Mouse (Mus musculus): ENCODE results near the gene Cacng7. TPM values are rescaled to one million over a fixed set of nuclear protein-coding genes. Genes with fewer than 3 reads are reported as not detected.

The Cacng7 gene
- polyA plus RNA-seq (2015; fragmentation: Nextera tagmentation; extraction: Ambion mirVana) = 5.0 and 5.4 TPM in 2 replicates

GRCm38 (mm10) chr7:3332619-3333521 lies at the start of gene Cacng7:
Gene Cacng7 (plus strand): TSS chr7:3332955.

DNA sequence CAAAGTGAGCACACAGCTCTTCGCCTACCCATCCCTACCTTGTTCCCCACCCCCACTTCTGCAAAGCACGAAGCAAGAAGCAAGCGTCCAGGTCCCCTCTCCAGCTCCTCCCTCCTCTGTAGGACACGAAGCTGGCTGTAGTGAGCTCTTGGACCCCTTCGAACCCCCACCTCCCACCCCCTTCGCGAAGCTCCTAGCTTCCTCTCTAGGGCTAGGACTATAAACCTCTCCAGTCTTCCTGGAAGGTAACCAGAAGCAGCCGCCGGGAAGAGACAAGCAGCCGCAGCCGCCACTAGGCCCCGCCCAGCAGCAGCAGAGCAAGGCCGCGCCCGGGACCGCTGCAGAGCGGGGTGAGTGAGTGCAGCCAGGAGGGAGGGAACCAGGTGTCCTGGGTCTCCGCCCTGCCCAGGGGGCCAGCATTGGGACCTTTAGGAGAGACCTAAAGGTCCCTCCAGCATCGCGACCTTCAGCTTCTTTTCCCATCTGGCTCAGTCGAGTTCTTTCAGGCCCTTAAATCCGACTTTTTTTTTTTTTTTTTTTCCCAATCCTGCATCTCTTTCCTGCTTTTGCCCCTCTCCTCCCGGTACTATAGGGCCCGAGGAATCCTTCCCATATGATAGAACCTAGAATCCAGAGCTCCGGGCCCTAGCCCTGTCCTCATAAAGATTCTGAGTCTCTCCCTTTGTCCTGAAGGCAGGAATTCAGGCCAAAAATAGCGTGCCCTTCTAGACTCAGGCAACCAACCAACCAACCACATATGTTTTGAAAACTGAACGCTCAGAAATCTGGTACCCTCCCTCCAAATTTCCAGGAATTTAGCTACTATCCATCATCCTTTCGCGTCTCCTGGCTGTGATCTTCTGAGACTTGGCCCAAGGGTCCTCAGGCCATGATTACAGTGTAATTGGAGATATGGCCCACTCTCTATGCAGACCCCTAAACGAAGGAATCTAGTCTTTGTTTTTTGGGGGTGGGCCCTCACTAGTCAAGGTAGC lies 43.5 kb upstream of the Cacng7 start, which contains the start of the genes Myadm and Prkcg:
Gene Myadm (plus strand): TSS at position 105 of the 995 bp plus-strand sequence.
Gene Prkcg (plus strand): TSS at position 204 of the 995 bp plus-strand sequence.

GRCm38 (mm10) chr7:3390413-3391080 lies 57.8 kb downstream of the Cacng7 start, which contains the start of gene Cacng8:
Gene Cacng8 (plus strand): TSS chr7:3390683.

Small RNA genes lying within 50 kb of the gene (microRNA-seq; reads per million reads assigned to microRNA genes)
- gene Gm23450 = 33.1 reads per million, percentile 31 among the genes with 10 or more reads in this experiment

Other genes with a start within 250 kb of the Cacng7 start
- gene AU018091, start 163.8 kb upstream of the Cacng7 start, polyA plus RNA-seq (2015; fragmentation: Nextera tagmentation; extraction: Ambion mirVana) = not detected in 2 replicates
- gene Nlrp12, start 83.2 kb upstream of the Cacng7 start, polyA plus RNA-seq (2015; fragmentation: Nextera tagmentation; extraction: Ambion mirVana) = not detected in 2 replicates
- 41.2 and 41.5 TPM in 2 replicates for gene Myadm, start 43.9 kb upstream of the Cacng7 start, polyA plus RNA-seq (2015; fragmentation: Nextera tagmentation; extraction: Ambion mirVana)
- gene Prkcg, start 43.8 kb upstream of the Cacng7 start, polyA plus RNA-seq (2015; fragmentation: Nextera tagmentation; extraction: Ambion mirVana) = 3.5 and 5.6 TPM in 2 replicates
- gene Cacng8, start 57.7 kb downstream of the Cacng7 start, polyA plus RNA-seq (2015; fragmentation: Nextera tagmentation; extraction: Ambion mirVana) = 13.2 and 17.7 TPM in 2 replicates
- gene Cacng6, start 91.2 kb downstream of the Cacng7 start, polyA plus RNA-seq (2015; fragmentation: Nextera tagmentation; extraction: Ambion mirVana) = 0.12 and 0.29 TPM in 2 replicates
- 0.09 TPM in 1 of 2 replicates, not detected in the other for gene Tarm1, start 169.7 kb downstream of the Cacng7 start, polyA plus RNA-seq (2015; fragmentation: Nextera tagmentation; extraction: Ambion mirVana)